Mouse (Mus musculus) bone marrow, adult 2 months (tissue): ENCODE data around the gene Nenf.

Source experiments
- CTCF ChIP-seq: fragments of 200-500 bp; IDR thresholded peaks from 2 replicates; pipeline ENCODE4 v1.5.1; 2011; ENCODE audit warnings: low read length, control low read depth; ENCODE audit not compliant: control insufficient read depth, insufficient read depth
- POLR2A ChIP-seq: fragments of 200-500 bp; IDR thresholded peaks from 2 replicates; pipeline ENCODE4 v1.6.1; 2011; ENCODE audit warnings: low read depth, mild to moderate bottlenecking, control low read depth, low read length, borderline replicate concordance; ENCODE audit not compliant: control insufficient read depth

GRCm38 (mm10) chr1:191307766-191308455, 10.1 kb downstream of the Nenf start:
- TF ChIP-seq CTCF (peak; percentile 62), POLR2A (no peak)
